Mouse (Mus musculus) cerebellum, postnatal 4 days (tissue): ENCODE data around the gene Colgalt2.
"Not testable (repeated sequence)": the region's sequence is repeated elsewhere in the genome, so short reads cannot be mapped to it uniquely, and the experiment has no call there.

Experiments
- DNase-seq, 2 experiments: peaks; one replicate each; pipeline ENCODE4 v3.0.0; 2022; ENCODE audit warnings: low spot score in 2 of 2, mixed read lengths in 1 of 2

The Colgalt2 gene

DNA sequence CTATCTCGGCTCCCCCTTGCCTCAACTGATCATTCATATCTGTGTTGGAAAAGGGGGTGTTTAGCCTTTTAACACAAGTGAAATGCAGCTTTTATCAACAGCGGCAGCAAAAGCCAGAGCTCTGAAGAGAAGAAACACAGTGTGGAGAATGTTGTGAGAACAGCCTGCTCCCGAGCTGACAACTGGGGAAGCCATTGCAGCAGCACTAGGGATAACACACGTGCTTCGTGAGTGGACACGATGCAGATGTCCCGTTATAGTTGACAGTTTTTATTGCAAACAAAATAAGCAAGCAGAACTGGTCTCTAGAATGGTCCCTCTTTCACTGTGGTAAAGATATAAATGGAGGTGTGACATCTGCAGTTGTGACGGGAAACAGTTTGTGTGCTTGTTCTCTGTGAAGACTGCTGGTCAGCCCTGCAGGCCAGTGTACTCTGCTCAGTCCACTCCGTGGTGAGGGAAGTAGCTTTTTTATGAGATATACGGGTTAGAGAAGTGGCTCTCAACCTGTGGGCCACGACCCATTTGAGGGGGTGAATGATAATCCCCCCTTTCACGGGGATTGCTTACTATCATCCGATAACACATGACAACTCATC lies 16.8 kb downstream of the Colgalt2 start:
- no peak for DNase-seq

DNA sequence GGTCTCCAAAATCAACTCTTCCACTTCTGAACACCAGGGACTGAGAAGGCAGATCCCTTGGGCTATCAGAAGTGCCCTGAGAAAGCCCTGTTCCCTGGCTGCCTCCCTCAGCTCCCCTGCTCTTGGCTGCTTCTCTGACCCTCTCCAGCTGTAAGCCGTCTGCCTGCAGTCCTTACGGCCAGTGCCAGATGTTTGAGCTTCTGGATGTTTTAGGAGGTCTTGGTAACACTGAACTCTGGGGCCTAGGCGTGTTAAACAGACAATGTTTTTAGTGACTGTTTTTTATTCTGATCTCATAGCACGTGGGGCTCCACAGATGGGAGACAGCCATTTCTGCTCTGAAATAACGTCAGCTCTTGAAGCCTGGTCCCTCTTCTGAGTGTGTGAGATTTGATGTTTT lies 18.0 kb downstream of the Colgalt2 start:
- DNase-seq = no peak

DNA sequence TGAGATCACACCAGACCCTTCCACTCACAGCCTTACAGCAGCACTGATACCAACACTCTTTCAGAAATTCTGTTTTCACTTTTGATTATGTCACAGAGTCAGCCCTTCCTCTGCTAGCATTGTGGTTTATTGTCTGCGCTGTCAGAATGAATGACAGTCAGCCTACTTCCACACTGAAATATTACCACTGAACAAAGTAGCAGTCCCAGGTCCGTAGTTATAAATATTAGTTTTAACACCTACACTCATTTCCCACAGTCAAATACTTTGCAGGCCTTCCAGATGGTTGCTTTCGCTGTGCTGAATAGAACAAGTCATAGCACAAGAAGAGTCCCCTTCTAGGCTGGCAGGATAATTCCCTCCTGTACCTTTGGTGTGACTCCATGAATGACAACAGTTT lies 22.7 kb downstream of the Colgalt2 start:
- DNase-seq = no peak

DNA sequence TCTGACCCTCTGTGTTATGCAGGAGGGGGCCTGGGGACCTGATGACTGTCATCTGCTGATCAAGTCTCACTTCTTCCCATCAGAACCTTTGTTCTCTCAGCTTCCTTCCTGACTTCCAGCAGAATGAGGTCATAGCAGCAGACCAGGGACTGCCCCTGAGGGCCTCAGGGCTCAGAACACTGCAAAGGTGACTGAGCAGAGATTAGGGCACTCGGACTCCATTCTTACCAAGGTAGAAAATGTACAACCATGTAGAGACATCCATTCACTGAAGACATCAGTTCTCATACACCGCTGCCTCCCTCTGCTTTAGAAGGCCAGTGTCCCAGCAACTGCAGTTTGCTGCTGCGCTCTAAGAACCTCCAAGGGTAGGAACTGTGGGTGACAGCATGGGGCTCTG lies 23.4 kb downstream of the Colgalt2 start:
- no peak for DNase-seq

DNA sequence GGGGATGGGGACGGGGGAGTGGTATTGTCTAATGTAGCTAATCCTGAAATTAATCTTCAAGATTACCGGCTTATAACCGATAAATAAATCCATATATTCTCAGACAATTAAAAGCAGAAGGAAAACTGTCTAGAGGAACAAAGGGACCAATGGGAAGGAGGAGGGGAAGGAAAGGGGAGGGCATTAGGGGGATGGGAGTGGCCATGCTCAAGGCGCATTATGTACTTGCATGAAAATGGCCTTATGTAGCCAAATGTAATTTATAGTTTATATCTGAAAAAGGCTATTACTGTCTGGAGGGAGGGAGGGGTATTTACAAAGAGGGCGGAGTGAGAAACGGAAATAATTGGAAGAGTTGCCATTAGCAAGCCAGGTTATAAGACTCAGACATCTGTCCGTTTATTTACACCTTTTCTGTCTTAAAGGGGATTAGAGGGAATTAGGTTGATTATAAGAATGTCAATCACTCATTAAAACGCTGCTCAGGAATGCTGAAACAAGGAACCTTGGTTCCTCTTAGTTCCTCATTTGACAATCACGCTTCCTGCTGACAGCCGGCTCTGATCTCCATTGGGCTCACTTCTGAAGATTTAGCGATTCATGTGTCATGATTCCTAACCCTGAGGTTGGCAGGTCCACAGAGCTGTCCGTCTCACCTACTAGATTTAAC lies 28.4 kb downstream of the Colgalt2 start:
- no peak for DNase-seq

DNA sequence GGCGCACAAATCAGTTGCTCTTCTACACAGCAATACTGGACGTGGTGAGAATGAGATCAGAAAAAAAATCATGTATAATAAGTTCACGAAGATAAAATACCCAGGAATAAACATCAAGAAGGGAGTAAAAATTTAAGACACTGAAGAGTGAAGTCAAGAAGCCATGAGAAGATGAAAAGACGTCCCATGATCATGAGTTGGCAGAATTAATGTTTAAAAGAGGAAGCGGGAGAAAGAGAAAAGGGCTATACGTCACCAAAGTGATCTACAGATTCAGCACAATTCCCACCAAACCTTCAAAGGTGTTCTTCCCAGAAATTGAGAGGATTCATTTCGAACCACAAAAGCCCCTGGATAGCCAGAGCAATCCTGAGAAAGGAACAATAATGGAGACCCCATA lies 30.2 kb downstream of the Colgalt2 start:
- DNase-seq = no peak

DNA sequence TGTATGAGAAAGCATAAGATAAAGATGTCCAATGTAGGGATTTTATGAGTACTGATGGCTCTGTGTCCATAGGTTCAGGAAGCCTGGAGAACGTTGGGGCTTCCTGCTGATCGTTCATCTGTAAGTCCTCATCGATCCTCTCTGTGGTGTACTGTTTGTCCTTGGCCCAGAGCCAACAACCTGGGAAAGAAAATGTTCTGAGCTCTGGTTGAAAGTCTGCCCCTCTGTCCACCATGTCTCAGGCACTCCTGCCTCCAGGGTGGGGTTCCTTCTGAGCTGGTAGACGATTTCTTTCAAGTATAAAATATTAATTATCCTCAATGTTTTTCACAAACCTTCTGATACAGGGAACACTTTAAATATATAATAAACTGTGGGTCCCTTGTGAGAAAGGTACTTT lies 34.5 kb downstream of the Colgalt2 start:
- no peak for DNase-seq

DNA sequence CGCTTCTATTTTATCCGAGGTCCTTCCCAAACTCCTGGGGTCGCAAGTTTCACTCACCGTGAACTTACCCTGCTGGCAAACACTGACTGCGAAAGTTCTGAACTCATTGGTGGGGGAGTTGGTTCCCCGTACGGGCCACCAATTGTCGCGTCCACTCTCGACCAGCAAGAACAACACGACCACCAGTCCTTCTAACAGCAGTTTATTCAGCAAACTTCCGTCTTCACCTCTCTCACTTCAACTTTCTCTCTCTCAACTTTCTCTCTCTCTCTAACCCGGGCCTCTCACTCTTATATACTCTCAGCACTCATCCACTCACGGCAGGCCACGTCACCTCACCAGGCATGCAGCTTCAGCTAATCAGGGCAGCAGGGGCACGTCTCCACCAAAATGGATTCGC lies 37.9 kb downstream of the Colgalt2 start:
- DNase-seq = not testable (repeated sequence)

DNA sequence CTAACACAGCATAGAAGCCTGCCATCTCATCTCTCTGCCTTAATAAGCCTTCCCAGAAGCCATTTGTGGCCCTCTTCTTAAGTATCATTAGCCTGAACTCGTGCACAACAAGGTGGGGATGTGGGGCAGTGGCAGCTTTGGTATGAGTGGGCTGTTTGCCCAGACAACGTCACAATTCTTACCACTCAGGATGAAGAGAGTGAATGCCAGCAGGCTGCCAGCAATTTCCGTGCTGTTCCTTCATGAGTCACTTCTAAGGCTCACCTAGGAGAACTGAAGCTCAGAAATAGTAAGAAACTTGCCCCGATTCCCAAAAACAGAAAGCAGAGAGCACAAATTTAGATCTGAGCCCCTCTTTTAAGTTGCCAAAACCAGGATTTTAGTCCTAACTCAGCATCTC lies 39.8 kb downstream of the Colgalt2 start:
- no peak for DNase-seq

DNA sequence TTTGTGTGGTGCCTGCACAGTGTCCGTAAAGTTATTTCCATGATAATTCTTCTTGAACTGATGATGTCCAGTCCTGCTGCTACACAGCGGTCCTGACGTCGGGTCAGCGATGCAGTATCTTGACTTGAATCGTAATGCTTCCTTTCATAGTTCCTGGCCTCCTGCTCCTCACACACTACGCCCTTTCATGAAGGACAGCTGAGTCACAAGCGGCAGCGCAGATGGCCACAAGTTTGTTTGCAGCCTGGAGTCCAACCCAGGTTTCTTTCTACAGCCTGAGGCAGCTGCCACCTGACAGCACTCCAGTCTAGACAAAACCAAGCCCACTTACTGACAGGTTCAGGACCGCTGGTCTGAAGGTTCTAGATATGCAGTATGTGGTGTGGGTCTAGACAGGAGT lies 40.2 kb downstream of the Colgalt2 start:
- no peak for DNase-seq

DNA sequence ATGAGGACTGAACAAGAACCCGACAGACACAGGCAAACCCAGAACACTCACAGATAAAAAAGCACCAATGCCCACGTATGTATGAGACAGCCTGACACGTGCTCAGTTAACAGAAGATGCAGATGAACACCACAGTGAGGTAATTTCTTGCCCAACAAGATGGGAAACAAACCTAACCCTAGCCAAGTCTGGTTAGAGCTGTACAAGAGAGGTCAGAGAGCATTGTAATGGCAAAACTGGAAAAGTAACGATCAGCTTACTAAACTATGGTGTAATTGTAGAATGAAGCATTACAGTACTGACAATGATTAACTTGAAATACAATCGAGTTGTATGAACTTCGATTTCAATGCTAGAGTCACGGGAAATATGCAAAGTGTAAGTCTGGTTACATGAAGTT lies 45.0 kb downstream of the Colgalt2 start:
- DNase-seq = no peak

DNA sequence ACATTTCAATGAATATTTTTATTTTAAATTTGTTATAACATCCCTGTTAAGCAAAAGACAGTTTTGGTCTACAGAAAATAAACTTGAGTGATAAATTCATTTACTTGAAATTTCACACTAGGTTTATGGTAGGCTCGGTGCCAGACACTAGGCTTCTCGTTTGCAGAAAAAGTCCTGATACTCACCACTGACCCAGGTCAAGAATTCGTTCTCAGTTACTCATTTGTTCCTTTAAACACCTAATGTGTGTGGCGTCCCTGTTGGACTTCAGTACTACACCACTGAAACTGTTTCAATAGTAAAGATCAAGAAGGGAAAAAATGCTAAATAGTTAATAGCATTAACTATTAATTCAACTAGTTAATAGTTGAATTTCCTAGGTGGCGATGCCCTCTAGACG lies 46.3 kb downstream of the Colgalt2 start:
- DNase-seq = no peak

DNA sequence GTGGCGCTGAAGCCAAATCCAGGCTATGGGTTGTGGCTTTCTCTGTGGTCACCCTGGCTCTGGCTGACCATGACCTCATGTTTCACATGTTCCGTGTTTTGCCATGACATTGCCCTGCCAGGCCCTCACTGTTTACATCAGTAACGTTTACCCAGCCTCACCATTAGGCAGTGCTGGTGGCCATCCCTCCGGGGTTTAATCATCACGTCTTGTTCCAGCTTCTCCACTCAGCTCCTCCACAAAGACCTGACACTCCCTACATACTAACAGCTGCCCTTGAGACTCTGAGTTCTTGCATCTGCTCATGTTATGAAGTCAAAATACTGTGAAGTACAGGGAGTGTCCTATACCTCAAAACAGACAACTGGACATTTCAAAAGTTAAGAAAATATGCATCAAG lies 54.9 kb downstream of the Colgalt2 start:
- DNase-seq = no peak

DNA sequence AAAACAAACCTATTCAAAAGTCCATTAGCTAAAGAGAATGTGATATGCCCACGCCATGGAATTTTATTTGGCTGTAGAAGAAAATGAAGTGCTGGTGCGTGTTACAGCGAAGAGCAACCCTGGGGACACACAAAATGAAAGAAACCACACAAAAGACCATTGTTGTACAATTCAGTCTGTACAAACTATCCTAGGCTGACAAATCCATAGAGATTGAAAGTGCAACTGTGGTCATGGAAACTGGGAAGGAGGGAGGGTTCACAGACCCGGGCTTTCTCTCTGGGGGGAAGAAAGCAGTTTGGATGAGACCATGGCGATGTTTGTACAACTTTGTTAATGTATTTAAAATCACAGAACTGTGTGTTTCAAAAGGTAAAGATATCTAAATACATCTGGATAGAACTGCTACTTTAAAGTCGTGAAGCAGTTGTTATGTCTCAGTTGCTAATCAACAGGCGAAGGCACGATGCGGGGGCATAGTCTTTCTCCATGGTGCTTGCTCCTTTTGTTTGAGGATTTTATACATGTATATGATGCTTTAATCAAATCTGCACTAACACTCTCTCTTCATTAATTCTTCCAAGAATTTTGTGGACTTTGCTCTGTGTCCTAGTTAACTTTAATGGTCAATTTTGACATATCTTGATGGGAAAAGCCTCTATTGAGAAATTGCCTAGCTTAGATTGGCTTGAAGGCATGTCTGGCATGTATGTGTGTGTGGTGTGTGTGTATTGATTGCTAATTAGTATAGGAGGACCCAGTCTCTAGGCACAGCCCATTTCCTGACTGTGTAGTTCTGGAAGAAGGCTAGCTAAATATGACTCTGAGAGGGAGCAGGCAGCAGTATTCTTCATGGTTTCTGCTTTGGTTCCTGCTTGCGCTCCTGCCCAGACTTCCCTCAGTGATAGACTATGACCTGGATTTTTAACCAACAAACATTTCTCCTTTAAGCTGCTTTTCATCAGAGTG lies 55.9 kb downstream of the Colgalt2 start:
- no peak for DNase-seq

DNA sequence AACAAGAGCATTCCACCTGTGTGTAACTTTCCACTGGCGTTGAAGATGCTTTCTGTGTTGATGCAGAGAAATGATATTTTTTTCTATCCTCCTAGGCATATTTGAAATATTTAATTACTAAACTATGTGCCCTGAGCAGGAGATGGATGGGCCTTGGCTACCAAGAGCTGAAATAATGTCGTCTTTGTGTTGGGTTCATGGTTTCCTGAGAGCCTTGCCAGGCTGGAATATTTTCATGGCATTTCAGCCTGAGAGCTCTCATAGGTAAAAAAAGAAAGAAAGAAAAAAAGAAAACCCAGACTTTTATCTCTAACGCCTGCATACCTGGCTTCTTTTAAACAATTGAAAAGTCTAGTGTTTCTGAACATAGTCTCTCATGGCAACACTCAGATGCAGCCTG lies 56.6 kb downstream of the Colgalt2 start:
- no peak for DNase-seq

DNA sequence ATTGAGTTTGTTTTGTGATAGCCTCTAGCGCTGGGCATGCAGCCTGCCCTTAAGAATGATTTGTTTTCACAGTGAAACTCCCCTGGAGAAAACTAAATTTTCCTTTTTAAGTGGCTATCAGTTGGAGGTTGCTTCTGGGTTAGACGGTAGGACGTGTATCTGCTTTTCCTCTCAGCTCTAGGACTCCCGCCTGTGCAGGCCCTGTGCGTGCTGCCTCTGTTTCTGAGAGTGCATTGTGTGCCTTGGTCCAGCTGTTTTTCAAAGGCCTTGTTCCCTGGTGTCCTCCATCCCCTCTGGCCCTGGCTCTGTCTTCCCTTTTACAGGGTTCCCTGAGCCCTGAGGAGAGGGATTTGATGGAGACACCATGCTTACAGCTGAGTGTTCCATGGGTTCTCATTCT lies 58.0 kb downstream of the Colgalt2 start:
- DNase-seq = no peak

DNA sequence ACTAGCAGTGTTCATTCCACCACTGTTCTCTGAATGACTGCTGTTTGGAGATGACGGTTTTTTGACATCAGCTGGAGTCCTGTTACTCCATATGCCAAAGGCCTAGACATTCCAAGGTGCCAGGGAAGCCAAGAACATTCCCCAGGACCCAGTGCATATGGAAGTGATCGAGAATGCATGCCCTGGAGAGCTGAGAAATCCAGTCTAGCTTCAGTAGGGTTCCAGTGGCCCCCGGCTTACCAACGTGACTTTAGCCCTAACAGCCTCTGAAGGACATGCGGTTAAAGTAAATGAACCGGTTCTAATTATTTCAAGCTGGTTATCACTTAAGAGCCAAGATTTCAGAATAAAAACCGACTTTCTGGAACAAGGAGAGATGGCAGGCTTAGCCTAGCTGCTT lies 59.4 kb downstream of the Colgalt2 start:
- DNase-seq = no peak

DNA sequence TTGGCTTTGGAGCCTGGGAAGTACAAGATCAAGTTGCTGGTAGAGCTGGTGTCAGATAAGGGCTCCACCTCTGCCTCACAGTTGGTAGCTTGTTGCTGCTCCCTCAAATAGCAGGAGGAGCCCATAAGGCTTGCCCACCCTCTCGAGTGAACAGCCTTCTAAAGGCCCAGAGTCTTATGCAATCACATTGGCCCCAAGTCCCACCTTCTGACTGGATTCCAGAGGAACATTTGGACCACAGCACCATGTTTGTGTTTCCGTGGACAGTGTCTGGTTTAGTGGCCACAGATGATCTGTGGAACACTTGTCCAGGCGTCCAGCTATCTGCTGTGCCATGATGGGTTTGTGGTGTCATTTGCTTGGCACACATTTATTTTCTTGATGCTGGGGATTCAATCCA lies 61.3 kb downstream of the Colgalt2 start:
- no peak for DNase-seq

DNA sequence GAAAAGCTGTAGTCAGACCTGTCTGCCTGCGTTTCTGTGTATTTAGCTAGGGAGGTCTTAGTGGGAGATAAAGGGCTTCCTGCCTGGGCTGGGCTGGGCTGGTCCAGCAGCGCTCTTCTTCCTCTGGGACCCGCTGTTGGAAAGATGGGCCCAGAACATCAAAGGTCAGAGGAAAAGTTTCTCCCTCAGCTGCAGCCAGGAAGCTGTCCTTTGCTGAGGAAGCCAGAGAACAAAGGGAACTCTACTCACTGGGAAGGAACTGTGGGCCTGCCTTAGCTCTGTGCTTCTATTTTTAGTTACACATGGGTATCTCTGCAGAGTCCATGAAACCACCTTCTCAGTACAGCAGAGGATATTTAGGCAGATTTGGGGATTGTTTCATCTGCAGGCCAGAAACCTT lies 62.2 kb downstream of the Colgalt2 start:
- DNase-seq = no peak

DNA sequence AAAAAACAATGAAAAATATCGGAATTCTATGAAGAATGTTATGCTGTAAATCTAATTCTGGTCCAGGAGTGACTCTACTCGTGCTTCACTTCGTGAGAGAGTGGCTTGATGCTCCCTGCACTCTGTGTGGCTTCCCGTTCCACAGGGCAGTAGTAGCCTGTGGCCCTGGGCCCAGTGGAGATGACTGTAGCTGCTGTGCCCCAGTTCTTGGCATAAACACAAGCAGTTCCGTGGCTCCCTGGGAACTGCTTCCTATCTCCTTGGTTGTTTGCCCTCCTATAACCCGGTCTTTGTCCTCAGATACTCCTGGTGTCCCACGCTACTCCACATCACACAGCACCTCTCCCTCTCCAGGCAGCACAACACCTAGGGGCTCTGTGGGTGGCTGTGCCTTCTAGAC lies 62.7 kb downstream of the Colgalt2 start:
- no peak for DNase-seq

DNA sequence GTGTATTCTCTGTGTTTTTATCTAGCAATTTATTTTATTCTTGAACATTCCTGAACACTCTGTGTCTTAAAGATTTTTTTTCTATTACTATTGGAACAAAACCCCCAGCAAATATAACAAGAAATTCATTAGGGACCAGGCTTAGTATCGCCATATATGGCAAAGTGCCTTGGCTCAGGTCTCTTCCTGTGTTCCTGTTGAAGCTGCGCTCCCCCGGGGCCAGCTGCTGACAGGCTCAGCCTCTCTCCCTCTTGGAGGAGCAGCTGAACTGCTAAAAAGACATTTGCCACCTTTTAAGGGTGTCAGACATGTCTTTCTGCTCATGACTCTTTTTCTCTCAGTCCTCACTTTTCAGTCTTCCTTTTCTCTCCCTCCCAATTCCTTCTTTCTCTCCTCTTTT lies 66.7 kb downstream of the Colgalt2 start:
- no peak for DNase-seq

DNA sequence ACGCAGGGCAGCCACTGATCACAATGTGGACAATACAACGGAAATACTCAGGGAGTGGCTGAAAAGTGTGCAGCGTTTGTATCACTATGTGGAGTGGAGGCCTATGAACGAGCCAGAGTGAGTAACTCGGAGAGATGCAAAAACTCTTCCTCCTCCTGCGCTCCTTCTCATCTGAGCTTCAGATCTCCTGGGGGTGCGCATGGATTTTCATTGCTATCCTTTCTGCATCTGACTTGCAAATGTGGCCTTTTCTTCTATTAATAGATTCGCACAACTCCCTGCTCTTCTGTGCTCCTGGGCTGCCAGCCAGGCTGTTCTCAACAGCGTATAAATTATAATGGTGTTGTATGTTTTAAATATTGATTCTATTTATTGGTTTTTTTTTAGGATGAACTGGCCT lies 68.8 kb downstream of the Colgalt2 start:
- DNase-seq = no peak

DNA sequence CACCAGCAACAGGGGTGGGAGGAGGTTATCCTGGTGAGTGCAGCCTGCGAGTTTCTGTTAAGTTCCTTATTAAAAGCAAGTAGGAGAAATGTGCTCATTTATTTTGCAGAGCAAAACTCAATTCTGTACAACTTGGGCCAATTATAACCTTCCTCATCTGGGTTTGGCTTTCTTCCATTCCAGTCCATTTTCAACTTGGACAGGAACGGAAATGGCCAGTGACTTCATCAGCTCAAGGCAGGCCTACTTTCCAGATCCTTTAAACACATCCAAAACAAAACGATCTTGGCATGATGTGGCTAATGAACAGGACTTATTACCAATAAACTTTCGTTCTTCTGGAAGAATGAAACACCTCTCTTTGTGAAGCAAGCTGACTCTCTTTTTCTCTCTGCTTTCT lies 76.5 kb downstream of the Colgalt2 start:
- DNase-seq = no peak
